Mouse (Mus musculus) liver, embryonic 14 days (tissue): ENCODE results near the gene Abhd17b. TPM values are rescaled to one million over a fixed set of nuclear protein-coding genes. Genes with fewer than 3 reads are reported as not detected.

ENCODE experiments used
- polyA plus RNA-seq: library from polyadenylated mRNA; depleted of rRNA; stranded (reverse); fragments of >200 nt; gene quantifications from 2 replicates; pipeline ENCODE4 v1.2.3, GENCODE M21; 2012; rRNA removed

Gene Abhd17b
- polyA plus RNA-seq: 3.5 and 4.2 TPM in 2 replicates

GRCm38 (mm10) chr19:21653172-21653981 lies at the start of gene Abhd17b:
Gene Abhd17b, plus strand, starts transcription at chr19:21653185.

GRCm38 (mm10) chr19:21652285-21653171 lies 457 bp upstream of the Abhd17b start, which contains the start of gene 1110059E24Rik:
Gene 1110059E24Rik, minus strand, starts transcription at chr19:21652976.

Other genes starting within 250 kb of the Abhd17b start
- gene Gda, start 179.7 kb upstream of the Abhd17b start, polyA plus RNA-seq: 0.85 and 1.2 TPM in 2 replicates
- 8.2 and 8.9 TPM in 2 replicates for gene 1110059E24Rik, start 209 bp upstream of the Abhd17b start, polyA plus RNA-seq
- gene Cemip2, start 125.2 kb downstream of the Abhd17b start, polyA plus RNA-seq: 3.1 and 3.4 TPM in 2 replicates